Mouse (Mus musculus): ENCODE data around the gene Zcwpw1.

DNA sequence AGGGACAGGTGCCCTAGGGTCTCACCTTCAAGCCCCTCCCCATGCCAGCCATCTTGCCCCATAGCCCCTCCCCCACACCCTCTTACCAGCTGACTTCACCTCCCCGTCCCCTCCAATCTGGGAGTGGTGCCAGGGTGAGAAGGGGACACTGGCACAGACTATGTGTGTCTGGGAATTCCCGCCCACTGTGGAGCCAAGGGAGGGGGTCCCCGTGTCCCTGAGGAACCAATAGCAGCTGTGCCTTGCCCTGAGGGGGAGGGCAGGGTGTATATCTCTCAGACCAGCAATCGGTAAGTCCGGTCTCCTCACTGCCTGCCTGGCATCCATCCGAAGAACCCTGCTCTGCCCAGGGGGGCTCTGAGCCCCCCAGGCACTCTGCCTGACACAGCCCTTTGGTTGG is 29.7 kb upstream of the Zcwpw1 start:
- TF ChIP-seq CTCF (IDR thresholded peaks at IDR 0.05; ENCODE audit: low read depth) (no peak), EP300 (IDR thresholded peaks at IDR 0.05; ENCODE audit: low read depth) (no peak)
